Mouse (Mus musculus): ENCODE measurements around the gene Rdh19.

GRCm38 (mm10) chr10:127872484-127872883 lies 22.8 kb downstream of the Rdh19 start:
- TF ChIP-seq POLR2A (IDR thresholded peaks at IDR 0.05; ENCODE audit: low read depth, low read length): no peak
- no peak for TF ChIP-seq MAFK (IDR thresholded peaks at IDR 0.05; ENCODE audit: insufficient replicate concordance, low read length)
- no peak for TF ChIP-seq E2F4 (IDR thresholded peaks at IDR 0.05; ENCODE audit: insufficient replicate concordance, low read depth, low read length)
- no peak for TF ChIP-seq MAZ (IDR thresholded peaks at IDR 0.05; ENCODE audit: low read depth, low read length)
- TF ChIP-seq CTCF (conservative IDR thresholded peaks at IDR 0.05 in 1 of 2, IDR thresholded peaks at IDR 0.05 in 1 of 2; ENCODE audit: low read depth in 2 of 2, low read length in 2 of 2): peak; percentile 30 to 74; a peak in 3 of 4 replicates

Measured in CH12.LX (cell line).